Mouse (Mus musculus) cerebellum, adult 2 months (tissue): ENCODE measurements around the gene Dusp18.

Experiments used
- CTCF ChIP-seq: fragments of 200-500 bp; IDR thresholded peaks from 2 replicates; pipeline ENCODE4 v1.5.1; 2011; ENCODE audit warnings: low read depth, mild to moderate bottlenecking, control low read depth, low read length, moderate library complexity, borderline replicate concordance; ENCODE audit not compliant: insufficient read depth
- POLR2A ChIP-seq: fragments of 200-500 bp; IDR thresholded peaks from 2 replicates; pipeline ENCODE4 v1.6.1; 2011; ENCODE audit warnings: low read length, control low read depth, borderline replicate concordance; ENCODE audit not compliant: insufficient read depth

DNA sequence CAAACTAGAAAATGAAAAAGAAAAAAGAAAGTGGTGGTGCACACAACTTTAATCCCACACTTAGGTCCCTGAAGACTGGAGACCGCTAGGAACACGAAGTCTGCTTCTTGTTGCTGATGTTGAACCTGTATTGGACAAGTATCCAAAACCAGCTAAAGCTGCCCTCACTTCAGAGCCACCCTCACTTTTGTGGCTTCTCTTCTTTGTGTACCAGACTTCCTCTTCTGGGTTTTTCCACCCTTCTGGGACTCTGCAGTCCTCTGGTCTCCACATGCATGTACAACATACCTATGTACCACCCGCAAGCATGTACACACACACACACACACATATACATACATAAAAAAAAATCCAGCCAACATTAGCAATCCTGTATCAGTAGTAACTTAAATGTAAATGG lies 11.3 kb upstream of the Dusp18 start:
- no peak for TF ChIP-seq POLR2A
- TF ChIP-seq CTCF, result no peak
